Mouse (Mus musculus): ENCODE results near the gene Stat2.

DNA sequence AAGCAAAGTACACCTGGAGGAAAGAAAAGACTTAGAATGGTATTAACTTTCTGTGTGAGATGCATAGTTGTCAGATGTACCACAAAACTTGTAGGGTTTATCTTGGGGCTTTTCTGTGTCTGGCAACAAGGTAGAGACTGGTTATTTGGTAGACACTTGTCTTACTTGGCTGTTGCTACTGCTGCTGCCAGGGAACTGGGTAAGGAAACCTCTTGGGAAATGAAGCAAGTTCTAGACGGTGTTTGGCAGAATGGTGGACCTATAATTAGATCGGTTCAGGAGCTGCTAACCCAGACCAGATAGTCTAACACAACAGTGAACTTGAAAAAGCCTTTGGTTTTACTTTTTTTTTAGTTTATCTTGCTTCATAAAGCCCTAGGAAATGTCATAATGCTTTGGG lies 68.6 kb downstream of the Stat2 start:
- no peak for TF ChIP-seq CTCF (IDR thresholded peaks at IDR 0.05)
- TF ChIP-seq POLR2A (IDR thresholded peaks at IDR 0.05; ENCODE audit: insufficient read depth, low read depth, low read length): no peak
- TF ChIP-seq EP300 (IDR thresholded peaks at IDR 0.05; ENCODE audit: insufficient read depth, low read depth, low read length): no peak
